Mouse (Mus musculus): ENCODE measurements around the gene Cd80. TPM values are rescaled to one million over a fixed set of nuclear protein-coding genes. Genes with fewer than 3 reads are reported as not detected.

The Cd80 gene
- polyA plus RNA-seq, 1 experiment from 2014 or later = 0.66 TPM

- H3K4me2 ChIP-seq (ENCODE audit: low read depth, low read length) = no peak overlapping the region
- H3K9me3 ChIP-seq (replicated peaks; ENCODE audit: control insufficient read depth, low read length) = no peaks in the 10 kb centered on the region
- H3K27ac ChIP-seq (ENCODE audit: low read length) = no peak overlapping the region
- H3K9ac ChIP-seq (ENCODE audit: low read length) = no peak overlapping the region
- no peak for ATAC-seq (ENCODE audit: insufficient read depth, low FRiP score)
- WGBS = 83% methylated on average over 10 of the region's 10 CpGs
- H3K4me1 ChIP-seq (ENCODE audit: control insufficient read depth, insufficient read depth, low read length) = no peaks in the 10 kb centered on the region
- no peaks in the 10 kb centered on the region; the same call in 1 of the 2 replicates for H3K36me3 ChIP-seq (ENCODE audit: control insufficient read depth, insufficient read depth, low read length)
- no peak overlapping the region for H3K4me3 ChIP-seq (replicated peaks; ENCODE audit: low read length)
- no peaks in the 10 kb centered on the region for H3K27me3 ChIP-seq (ENCODE audit: control insufficient read depth, insufficient read depth, low read length)
These were observed 38.5 kb downstream of the Cd80 start for GRCm38 (mm10) chr16:38493890-38494289.

- H3K27ac ChIP-seq (ENCODE audit: low read length) = no peak overlapping the region
- H3K4me2 ChIP-seq (ENCODE audit: low read depth, low read length) = no peak overlapping the region
- no peak overlapping the region for H3K4me3 ChIP-seq (replicated peaks; ENCODE audit: low read length)
- no peaks in the 10 kb centered on the region for H3K9me3 ChIP-seq (replicated peaks; ENCODE audit: control insufficient read depth, low read length)
- H3K36me3 ChIP-seq (ENCODE audit: control insufficient read depth, insufficient read depth, low read length) = peaks cover 3% of the 10 kb centered on the region; the same call in 1 of the 2 replicates
- WGBS = 85% methylated on average over 7 of the region's 7 CpGs
- no peak for ATAC-seq (ENCODE audit: insufficient read depth, low FRiP score)
- H3K4me1 ChIP-seq (ENCODE audit: control insufficient read depth, insufficient read depth, low read length) = no peaks in the 10 kb centered on the region
- no peaks in the 10 kb centered on the region for H3K27me3 ChIP-seq (ENCODE audit: control insufficient read depth, insufficient read depth, low read length)
- no peak overlapping the region for H3K9ac ChIP-seq (ENCODE audit: low read length)
These were observed 41.3 kb downstream of the Cd80 start for GRCm38 (mm10) chr16:38496604-38497140.

- no peak overlapping the region for H3K9ac ChIP-seq (ENCODE audit: low read length)
- no peak overlapping the region for H3K4me3 ChIP-seq (replicated peaks; ENCODE audit: low read length)
- no peak overlapping the region for H3K4me2 ChIP-seq (ENCODE audit: low read depth, low read length)
- H3K36me3 ChIP-seq (ENCODE audit: control insufficient read depth, insufficient read depth, low read length) = peaks cover 5% of the 10 kb centered on the region; the same call in 1 of the 2 replicates
- no peak for ATAC-seq (ENCODE audit: insufficient read depth, low FRiP score)
- H3K9me3 ChIP-seq (replicated peaks; ENCODE audit: control insufficient read depth, low read length) = no peaks in the 10 kb centered on the region
- WGBS = 93% methylated on average over 10 of the region's 10 CpGs
- H3K27ac ChIP-seq (ENCODE audit: low read length) = no peak overlapping the region
- H3K4me1 ChIP-seq (ENCODE audit: control insufficient read depth, insufficient read depth, low read length) = no peaks in the 10 kb centered on the region
- no peaks in the 10 kb centered on the region for H3K27me3 ChIP-seq (ENCODE audit: control insufficient read depth, insufficient read depth, low read length)
These were observed 47.1 kb downstream of the Cd80 start for GRCm38 (mm10) chr16:38502469-38502868.

GRCm38 (mm10) chr16:38503528-38503927 lies 48.2 kb downstream of the Cd80 start:
- no peak overlapping the region for H3K27ac ChIP-seq (ENCODE audit: low read length)
- H3K36me3 ChIP-seq (ENCODE audit: control insufficient read depth, insufficient read depth, low read length) = 0 out of 2 replicates have a peak, but pooled peaks cover 5% of the 10 kb centered on the region
- 85% methylated on average over 4 of the region's 4 CpGs for WGBS
- H3K4me1 ChIP-seq (ENCODE audit: control insufficient read depth, insufficient read depth, low read length) = no peaks in the 10 kb centered on the region
- no peak overlapping the region for H3K4me3 ChIP-seq (replicated peaks; ENCODE audit: low read length)
- H3K4me2 ChIP-seq (ENCODE audit: low read depth, low read length) = no peak overlapping the region
- H3K27me3 ChIP-seq (ENCODE audit: control insufficient read depth, insufficient read depth, low read length) = no peaks in the 10 kb centered on the region
- no peaks in the 10 kb centered on the region for H3K9me3 ChIP-seq (replicated peaks; ENCODE audit: control insufficient read depth, low read length)
- no peak overlapping the region for H3K9ac ChIP-seq (ENCODE audit: low read length)
- no peak for ATAC-seq (ENCODE audit: insufficient read depth, low FRiP score)

- Histone ChIP-seq H3K4me2 (ENCODE audit: low read depth, low read length) (no peak overlapping the region), H3K4me3 (replicated peaks; ENCODE audit: low read length) (no peak overlapping the region), H3K9ac (ENCODE audit: low read length) (no peak overlapping the region), H3K27ac (ENCODE audit: low read length) (no peak overlapping the region), H3K36me3 (ENCODE audit: control insufficient read depth, insufficient read depth, low read length) (0 out of 2 replicates have a peak, but pooled peaks cover 3% of the 10 kb centered on the region), H3K9me3 (replicated peaks; ENCODE audit: control insufficient read depth, low read length) (no peaks in the 10 kb centered on the region), H3K4me1 (ENCODE audit: control insufficient read depth, insufficient read depth, low read length) (no peaks in the 10 kb centered on the region), H3K27me3 (ENCODE audit: control insufficient read depth, insufficient read depth, low read length) (no peaks in the 10 kb centered on the region)
- ATAC-seq (ENCODE audit: insufficient read depth, low FRiP score) = peak; percentile 60; the same call in 1 of the 2 replicates
- 75% methylated on average over 4 of the region's 4 CpGs for WGBS
These were observed 50.8 kb downstream of the Cd80 start for GRCm38 (mm10) chr16:38506041-38506634.

GRCm38 (mm10) chr16:38510846-38511245 lies 55.5 kb downstream of the Cd80 start:
- WGBS = 91% methylated on average over 2 of the region's 2 CpGs
- no peak for ATAC-seq (ENCODE audit: insufficient read depth, low FRiP score)

GRCm38 (mm10) chr16:38519140-38519539 lies 63.8 kb downstream of the Cd80 start:
- peaks cover 10% of the 10 kb centered on the region; the same call in 1 of the 2 replicates for H3K4me1 ChIP-seq (ENCODE audit: control insufficient read depth, insufficient read depth, low read length)
- H3K9ac ChIP-seq (ENCODE audit: low read length) = no peak overlapping the region
- peaks cover 5% of the 10 kb centered on the region for H3K36me3 ChIP-seq (ENCODE audit: control insufficient read depth, insufficient read depth, low read length)
- WGBS = 93% methylated on average over 2 of the region's 2 CpGs
- H3K4me3 ChIP-seq (replicated peaks; ENCODE audit: low read length) = no peak overlapping the region
- no peak for ATAC-seq (ENCODE audit: insufficient read depth, low FRiP score)
- no peaks in the 10 kb centered on the region for H3K9me3 ChIP-seq (replicated peaks; ENCODE audit: control insufficient read depth, low read length)
- no peaks in the 10 kb centered on the region for H3K27me3 ChIP-seq (ENCODE audit: control insufficient read depth, insufficient read depth, low read length)
- no peak overlapping the region for H3K4me2 ChIP-seq (ENCODE audit: low read depth, low read length)
- H3K27ac ChIP-seq (ENCODE audit: low read length) = no peak overlapping the region

More at GRCm38 (mm10) chr16:38510846-38511245, 55.5 kb downstream of the Cd80 start:
- Histone ChIP-seq H3K4me3 (replicated peaks; ENCODE audit: low read length) (no peak overlapping the region), H3K27me3 (ENCODE audit: control insufficient read depth, insufficient read depth, low read length) (no peaks in the 10 kb centered on the region), H3K4me1 (ENCODE audit: control insufficient read depth, insufficient read depth, low read length) (no peaks in the 10 kb centered on the region), H3K36me3 (ENCODE audit: control insufficient read depth, insufficient read depth, low read length) (peaks cover 19% of the 10 kb centered on the region), H3K9me3 (replicated peaks; ENCODE audit: control insufficient read depth, low read length) (no peaks in the 10 kb centered on the region), H3K9ac (ENCODE audit: low read length) (no peak overlapping the region), H3K4me2 (ENCODE audit: low read depth, low read length) (no peak overlapping the region), H3K27ac (ENCODE audit: low read length) (no peak overlapping the region)

- no peak for ATAC-seq (ENCODE audit: insufficient read depth, low FRiP score)
- Histone ChIP-seq H3K27me3 (ENCODE audit: control insufficient read depth, insufficient read depth, low read length) (no peaks in the 10 kb centered on the region), H3K9me3 (replicated peaks; ENCODE audit: control insufficient read depth, low read length) (no peaks in the 10 kb centered on the region), H3K9ac (ENCODE audit: low read length) (peak overlapping the region; percentile 67), H3K27ac (ENCODE audit: low read length) (no peak overlapping the region), H3K4me3 (replicated peaks; ENCODE audit: low read length) (peak overlapping the region; percentile 100), H3K36me3 (ENCODE audit: control insufficient read depth, insufficient read depth, low read length) (0 out of 2 replicates have a peak, but pooled peaks cover 4% of the 10 kb centered on the region), H3K4me1 (ENCODE audit: control insufficient read depth, insufficient read depth, low read length) (peaks cover 10% of the 10 kb centered on the region; the same call in 1 of the 2 replicates), H3K4me2 (ENCODE audit: low read depth, low read length) (peak overlapping the region; percentile 63)
- WGBS = 23% methylated on average over 8 of the region's 8 CpGs
These were observed 66.0 kb downstream of the Cd80 start for GRCm38 (mm10) chr16:38521211-38521987.

All from stomach, embryonic 16.5 days (tissue).